Mouse (Mus musculus) urinary bladder, postnatal 4 days (tissue): ENCODE measurements around the gene Eif5a2.
"Not testable (repeated sequence)": the region's sequence is repeated elsewhere in the genome, so short reads cannot be mapped to it uniquely, and the experiment has no call there.

Experiments
- DNase-seq, 2 experiments: peaks; one replicate each; pipeline ENCODE4 v3.0.0; 2021 to 2022; ENCODE audit warnings: low spot score in 2 of 2

Eif5a2 gene

GRCm38 (mm10) chr3:28780994-28781393, at the start of gene Eif5a2:
Eif5a2 (plus strand) TSS chr3:28781276.
- peak; percentile 89 to 94 for DNase-seq

- DNase-seq, result no peak
These were observed 46.4 kb upstream of the Eif5a2 start for GRCm38 (mm10) chr3:28734712-28735111.

- DNase-seq, result no peak
These were observed 44.1 kb upstream of the Eif5a2 start for GRCm38 (mm10) chr3:28736981-28737380.

GRCm38 (mm10) chr3:28740353-28740752, 40.7 kb upstream of the Eif5a2 start:
- DNase-seq, result no peak

- no peak for DNase-seq
These were observed 37.8 kb upstream of the Eif5a2 start for GRCm38 (mm10) chr3:28743251-28743650.

- DNase-seq, result peak; percentile 47 to 73
These were observed 35.1 kb upstream of the Eif5a2 start for GRCm38 (mm10) chr3:28745835-28746483.

GRCm38 (mm10) chr3:28748151-28748550, 32.9 kb upstream of the Eif5a2 start:
- DNase-seq, result no peak

- no peak for DNase-seq
These were observed 32.1 kb upstream of the Eif5a2 start for GRCm38 (mm10) chr3:28748956-28749355.

GRCm38 (mm10) chr3:28755477-28755876, 25.6 kb upstream of the Eif5a2 start:
- DNase-seq, result no peak

- no peak for DNase-seq
These were observed 19.8 kb upstream of the Eif5a2 start for GRCm38 (mm10) chr3:28761225-28761789.

- DNase-seq, result no peak
These were observed 14.1 kb upstream of the Eif5a2 start for GRCm38 (mm10) chr3:28766935-28767334.

- DNase-seq, result no peak
These were observed 12.9 kb upstream of the Eif5a2 start for GRCm38 (mm10) chr3:28768222-28768621.

- DNase-seq, result not testable (repeated sequence)
These were observed 8.2 kb upstream of the Eif5a2 start for GRCm38 (mm10) chr3:28772919-28773318.

- DNase-seq, result no peak
These were observed 5.7 kb upstream of the Eif5a2 start for GRCm38 (mm10) chr3:28775361-28775760.

- DNase-seq, result no peak
These were observed 5.1 kb upstream of the Eif5a2 start for GRCm38 (mm10) chr3:28775958-28776357.

GRCm38 (mm10) chr3:28776491-28776890, 4.6 kb upstream of the Eif5a2 start:
- DNase-seq, result no peak

- DNase-seq, result no peak
These were observed 565 bp upstream of the Eif5a2 start for GRCm38 (mm10) chr3:28780511-28780910.

- DNase-seq, result no peak
These were observed 346 bp downstream of the Eif5a2 start for GRCm38 (mm10) chr3:28781422-28781821.

- DNase-seq, result no peak
These were observed 772 bp downstream of the Eif5a2 start for GRCm38 (mm10) chr3:28781848-28782247.

GRCm38 (mm10) chr3:28784176-28784575, 3.1 kb downstream of the Eif5a2 start:
- no peak for DNase-seq

GRCm38 (mm10) chr3:28794835-28795234, 13.8 kb downstream of the Eif5a2 start:
- DNase-seq, result no peak

GRCm38 (mm10) chr3:28805301-28806097, 24.4 kb downstream of the Eif5a2 start, which contains the start of gene Rpl22l1:
Rpl22l1 (plus strand) TSS chr3:28805436.
- DNase-seq, result peak; percentile 97 to 99
